Mouse (Mus musculus) lung, postnatal 0 days (tissue): ENCODE data around the gene Nacc2. TPM values are rescaled to one million over a fixed set of nuclear protein-coding genes. Genes with fewer than 3 reads are reported as not detected.

Experiments
- ATAC-seq: fragments of 200-750 bp; cut with Nextera tagmentation; 2 replicates; pipeline ENCODE4 v1.8.0; 2017; ENCODE audit warnings: moderate library complexity
- DNase-seq: peaks from one replicate; pipeline ENCODE4 v3.0.0-alpha.2; 2016; ENCODE audit warnings: low spot score
- H3K27ac ChIP-seq: fragments of 300-500 bp; sonication (generic); 2 replicates; pipeline ENCODE4 v1.5.1; 2014; ENCODE audit warnings: antibody characterized with exemption, mild to moderate bottlenecking, low read length, mixed read lengths
- H3K27me3 ChIP-seq: fragments of 300-500 bp; sonication (generic); replicated peaks from 2 replicates; pipeline ENCODE4 v1.6.1; 2014; ENCODE audit warnings: low read length, mixed read lengths; ENCODE audit not compliant: insufficient read depth
- H3K36me3 ChIP-seq: fragments of 300-500 bp; sonication (generic); 2 replicates; pipeline ENCODE4 v1.6.1; 2014; ENCODE audit warnings: low read length, mixed read lengths; ENCODE audit not compliant: insufficient read depth
- H3K4me1 ChIP-seq: fragments of 300-500 bp; sonication (generic); 2 replicates; pipeline ENCODE4 v1.6.1; 2014; ENCODE audit warnings: antibody characterized with exemption, low read depth, low read length, mixed read lengths; ENCODE audit not compliant: insufficient read depth
- H3K4me2 ChIP-seq: fragments of 300-500 bp; sonication (generic); replicated peaks from 2 replicates; pipeline ENCODE4 v1.6.1; 2014; ENCODE audit warnings: low read depth, mild to moderate bottlenecking, low read length, moderate library complexity, mixed read lengths
- H3K4me3 ChIP-seq: fragments of 300-500 bp; sonication (generic); 2 replicates; pipeline ENCODE4 v1.5.1; 2014; ENCODE audit warnings: low read depth, low read length
- H3K9ac ChIP-seq: fragments of 300-500 bp; sonication (generic); replicated peaks from 2 replicates; pipeline ENCODE4 v1.6.1; 2014; ENCODE audit warnings: low read depth, mild to moderate bottlenecking
- H3K9me3 ChIP-seq: fragments of 300-500 bp; sonication (generic); 2 replicates; pipeline ENCODE4 v1.6.1; 2016; ENCODE audit warnings: low read length, mixed read lengths
- CTCF ChIP-seq: IDR thresholded peaks from 2 replicates; pipeline ENCODE4 v1.5.1; 2016; ENCODE audit warnings: antibody characterized with exemption, mild to moderate bottlenecking
- EP300 ChIP-seq: IDR thresholded peaks from 2 replicates; pipeline ENCODE4 v1.6.1; 2016; ENCODE audit warnings: antibody characterized with exemption, mild to moderate bottlenecking, control low read depth
- WGBS: fragments of 180-500 bp; shearing (Covaris S2); extraction: QIAGEN DNeasy Blood & Tissue Kit; methylation state at CpG from one replicate; pipeline ENCODE4 v1.1.7; 2014; 5-methylcytosine and 5-hydroxymethylcytosine counted together
- polyA plus RNA-seq: library from polyadenylated mRNA; unstranded; fragments of >200 nt; fragmentation: Nextera tagmentation; extraction: Ambion mirVana; gene quantifications from 2 replicates; pipeline ENCODE4 v1.2.1, GENCODE M21; 2015

Nacc2 gene
- polyA plus RNA-seq, 1 experiment from 2014 or later = 7.1 TPM

DNA sequence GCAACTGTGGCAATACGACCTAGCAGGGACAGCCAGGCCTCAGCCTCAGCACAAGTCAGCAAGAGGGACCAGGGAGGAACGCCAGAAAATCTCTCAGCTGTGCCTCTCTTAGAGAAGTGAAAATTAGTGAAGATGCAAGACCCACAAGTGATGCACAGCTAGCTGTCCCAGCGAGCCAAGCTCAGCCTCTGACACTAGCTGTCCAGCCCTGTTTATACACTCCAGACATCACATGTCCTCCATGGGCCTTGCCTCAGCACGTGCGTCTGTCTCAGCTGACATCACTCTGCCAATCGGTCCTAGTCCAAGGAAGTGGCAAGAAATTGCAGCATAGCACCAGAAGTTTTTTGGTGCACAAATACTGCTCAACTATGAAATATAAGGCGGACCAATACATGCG, 16.0 kb downstream of the Nacc2 start:
- ATAC-seq = no peak
- Histone ChIP-seq H3K4me1 (no peaks in the 10 kb centered on the region), H3K9me3 (no peaks in the 10 kb centered on the region), H3K27ac (no peak overlapping the region), H3K36me3 (no peaks in the 10 kb centered on the region), H3K4me3 (no peak overlapping the region), H3K4me2 (no peak overlapping the region), H3K9ac (no peak overlapping the region), H3K27me3 (no peaks in the 10 kb centered on the region)
- TF ChIP-seq CTCF = no peak
- TF ChIP-seq EP300 = no peak
- no peak for DNase-seq
- 70% methylated on average over 8 of the region's 8 CpGs for WGBS

DNA sequence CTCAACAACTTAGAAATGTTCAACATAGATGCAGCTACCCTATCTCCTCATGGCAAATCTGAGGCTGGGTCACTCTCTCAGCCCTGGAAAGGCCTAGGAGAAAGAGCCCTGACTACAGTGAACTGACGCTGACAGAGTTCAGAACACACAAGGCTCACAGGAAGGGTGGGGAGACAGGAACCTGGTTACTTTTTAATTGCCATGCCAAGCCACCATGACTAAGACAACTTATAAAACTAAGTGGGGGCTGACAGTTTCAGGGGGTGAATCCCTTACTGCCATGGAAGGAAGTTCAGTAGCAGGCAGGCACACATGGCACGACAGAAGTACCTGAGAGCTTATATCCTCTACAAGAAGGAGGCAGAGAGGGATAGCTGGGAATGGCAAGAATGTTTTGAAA, 16.8 kb downstream of the Nacc2 start:
- ATAC-seq (no peak), DNase-seq (no peak)
- Histone ChIP-seq H3K27me3 (no peaks in the 10 kb centered on the region), H3K36me3 (no peaks in the 10 kb centered on the region), H3K4me2 (no peak overlapping the region), H3K27ac (no peak overlapping the region), H3K4me1 (no peaks in the 10 kb centered on the region), H3K4me3 (no peak overlapping the region), H3K9ac (no peak overlapping the region), H3K9me3 (no peaks in the 10 kb centered on the region)
- WGBS = 87% methylated on average over 2 of the region's 2 CpGs
- TF ChIP-seq CTCF = no peak
- TF ChIP-seq EP300 = no peak

GRCm38 (mm10) chr2:26100296-26100695, 22.7 kb downstream of the Nacc2 start:
- no peak for ATAC-seq
- Histone ChIP-seq H3K9ac (no peak overlapping the region), H3K36me3 (no peaks in the 10 kb centered on the region), H3K4me1 (no peaks in the 10 kb centered on the region), H3K27me3 (no peaks in the 10 kb centered on the region), H3K9me3 (no peaks in the 10 kb centered on the region), H3K4me2 (no peak overlapping the region), H3K4me3 (no peak overlapping the region), H3K27ac (no peak overlapping the region)
- TF ChIP-seq CTCF (no peak), EP300 (no peak)
- WGBS = 62% methylated on average over 4 of the region's 4 CpGs
- DNase-seq = no peak

DNA sequence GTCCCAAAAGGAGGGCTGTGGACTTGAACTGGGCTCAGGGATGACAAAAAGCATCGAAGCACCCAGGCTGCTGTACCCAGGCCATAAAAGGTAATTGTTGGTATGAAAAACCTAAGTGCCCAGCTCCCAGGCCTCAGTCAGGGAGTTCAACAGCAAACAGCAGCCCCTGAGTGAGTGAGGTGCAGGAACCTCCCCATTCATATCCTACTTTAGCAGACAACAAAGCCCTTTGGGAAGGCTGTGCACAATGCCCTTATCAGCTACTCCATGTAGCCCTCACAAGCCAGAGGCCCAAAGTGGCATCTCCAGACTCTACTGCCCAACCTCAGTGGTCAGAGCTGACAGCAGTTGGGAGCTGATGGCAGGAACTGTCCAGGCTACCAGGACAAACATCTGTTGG, 23.2 kb downstream of the Nacc2 start:
- no peak overlapping the region for H3K4me2 ChIP-seq
- no peak for DNase-seq
- no peak overlapping the region for H3K27ac ChIP-seq
- 77% methylated on average over 1 of the region's 1 CpGs for WGBS
- H3K4me3 ChIP-seq = no peak overlapping the region
- ATAC-seq = no peak
- TF ChIP-seq EP300 (no peak), CTCF (no peak)
- H3K36me3 ChIP-seq = no peaks in the 10 kb centered on the region
- H3K4me1 ChIP-seq = no peaks in the 10 kb centered on the region
- no peaks in the 10 kb centered on the region for H3K9me3 ChIP-seq
- no peaks in the 10 kb centered on the region for H3K27me3 ChIP-seq
- no peak overlapping the region for H3K9ac ChIP-seq

DNA sequence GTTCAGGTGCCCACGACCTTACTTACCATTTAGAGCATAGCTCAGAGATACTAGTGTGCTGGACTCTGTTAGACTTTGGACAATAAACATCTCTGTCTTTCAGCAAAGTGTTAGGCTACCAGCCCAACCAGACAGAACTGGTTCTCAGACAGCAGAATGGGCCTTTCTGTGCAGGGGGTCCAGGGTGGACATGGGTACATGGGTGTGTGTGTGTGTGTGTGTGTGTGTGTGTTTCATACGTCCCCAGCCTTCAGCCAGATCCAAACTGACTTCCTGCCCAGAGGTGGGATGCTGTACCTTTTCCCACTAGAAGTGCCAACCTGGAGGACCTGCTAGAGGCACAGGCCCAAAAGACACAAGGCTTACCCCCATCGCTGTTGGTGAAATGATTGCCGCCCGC, 23.8 kb downstream of the Nacc2 start:
- Histone ChIP-seq H3K4me1 (no peaks in the 10 kb centered on the region), H3K36me3 (no peaks in the 10 kb centered on the region), H3K4me2 (no peak overlapping the region), H3K27ac (no peak overlapping the region), H3K9me3 (no peaks in the 10 kb centered on the region), H3K27me3 (no peaks in the 10 kb centered on the region), H3K9ac (no peak overlapping the region), H3K4me3 (no peak overlapping the region)
- TF ChIP-seq CTCF = no peak
- no peak for TF ChIP-seq EP300
- WGBS = 75% methylated on average over 5 of the region's 5 CpGs
- ATAC-seq (no peak), DNase-seq (no peak)

- no peak for TF ChIP-seq CTCF
- no peak for TF ChIP-seq EP300
- Histone ChIP-seq H3K9ac (no peak overlapping the region), H3K4me3 (no peak overlapping the region), H3K27me3 (no peaks in the 10 kb centered on the region), H3K9me3 (no peaks in the 10 kb centered on the region), H3K4me1 (peaks cover 7% of the 10 kb centered on the region; the same call in 1 of the 2 replicates), H3K4me2 (no peak overlapping the region), H3K36me3 (no peaks in the 10 kb centered on the region), H3K27ac (no peak overlapping the region)
- 82% methylated on average over 7 of the region's 7 CpGs for WGBS
- ATAC-seq (no peak), DNase-seq (no peak)
These were observed 29.1 kb downstream of the Nacc2 start for GRCm38 (mm10) chr2:26093897-26094296.
